Mouse (Mus musculus) embryo, embryonic 11.5 days (tissue): ENCODE measurements at regions not wholly inside any gene's neighbourhood (a gene's known extent, or its start where the extent isn't known, plus 50 kb on each side); places are given as distances from the start of the nearest gene placed in this dataset.

ENCODE experiments used
- DNase-seq: peaks from one replicate; pipeline ENCODE4 v3.0.0-alpha.2; 2012; ENCODE audit warnings: low read depth, low spot score

- DNase-seq: no peak
Measured at GRCm38 (mm10) chr10:67607297-67608032, 58.7 kb upstream of the Ado start.

- no peak for DNase-seq
Measured at GRCm38 (mm10) chr10:67606739-67607138, 58.0 kb upstream of the Ado start.

- no peak for DNase-seq
Measured at GRCm38 (mm10) chr10:67599390-67599789, 50.6 kb upstream of the Ado start.

GRCm38 (mm10) chr10:67598590-67599047 is 49.9 kb upstream of the Ado start:
- no peak for DNase-seq
